Mouse (Mus musculus) lung, embryonic 14.5 days (tissue): ENCODE measurements around the gene Tmem94. TPM values are rescaled to one million over a fixed set of nuclear protein-coding genes. Genes with fewer than 3 reads are reported as not detected.

ENCODE experiments used
- ATAC-seq: fragments of 200-750 bp; cut with Nextera tagmentation; 2 replicates; pipeline ENCODE4 v1.8.0; 2017; ENCODE audit warnings: mild to moderate bottlenecking, moderate TSS enrichment, moderate library complexity; ENCODE audit not compliant: insufficient read depth
- DNase-seq: peaks from one replicate; pipeline ENCODE4 v3.0.0-alpha.2; 2015
- H3K27ac ChIP-seq: fragments of 300-500 bp; sonication (generic); 2 replicates; pipeline ENCODE4 v1.5.1; 2014; ENCODE audit warnings: low read depth, mild to moderate bottlenecking, moderate library complexity
- H3K27me3 ChIP-seq: fragments of 300-500 bp; sonication (generic); 2 replicates; pipeline ENCODE4 v1.6.1; 2014; ENCODE audit warnings: low read length, control low read depth; ENCODE audit not compliant: insufficient read depth
- H3K36me3 ChIP-seq: fragments of 300-500 bp; sonication (generic); 2 replicates; pipeline ENCODE4 v1.6.1; 2014; ENCODE audit warnings: control low read depth; ENCODE audit not compliant: insufficient read depth
- H3K4me1 ChIP-seq: fragments of 300-500 bp; sonication (generic); 2 replicates; pipeline ENCODE4 v1.6.1; 2014; ENCODE audit warnings: antibody characterized with exemption, control low read depth; ENCODE audit not compliant: insufficient read depth
- H3K4me2 ChIP-seq: fragments of 300-500 bp; sonication (generic); 2 replicates; pipeline ENCODE4 v1.6.1; 2014; ENCODE audit warnings: mild to moderate bottlenecking
- H3K4me3 ChIP-seq: fragments of 300-500 bp; sonication (generic); 2 replicates; pipeline ENCODE4 v1.5.1; 2014; ENCODE audit warnings: low read depth, low read length
- H3K9ac ChIP-seq: fragments of 300-500 bp; sonication (generic); 2 replicates; pipeline ENCODE4 v1.6.1; 2014
- H3K9me3 ChIP-seq: fragments of 300-500 bp; sonication (generic); 2 replicates; pipeline ENCODE4 v1.6.1; 2016; ENCODE audit warnings: low read depth, low read length, control low read depth
- CTCF ChIP-seq: IDR thresholded peaks from 2 replicates; pipeline ENCODE4 v1.5.1; 2016; ENCODE audit warnings: antibody characterized with exemption, low read depth
- WGBS: fragments of 180-500 bp; shearing (Covaris S2); extraction: QIAGEN DNeasy Blood & Tissue Kit; methylation state at CpG from one replicate; pipeline ENCODE4 v1.1.7; 2014; 5-methylcytosine and 5-hydroxymethylcytosine counted together
- polyA plus RNA-seq: library from polyadenylated mRNA; unstranded; fragments of >200 nt; fragmentation: Nextera tagmentation; extraction: Ambion mirVana; gene quantifications from 2 replicates; pipeline ENCODE4 v1.2.1, GENCODE M21; 2014

The Tmem94 gene
- polyA plus RNA-seq, 1 experiment from 2014 or later = 20.9 TPM

GRCm38 (mm10) chr11:115777487-115778335 lies 12.5 kb downstream of the Tmem94 start:
- Histone ChIP-seq H3K4me3 (no peak overlapping the region), H3K27ac (no peak overlapping the region; the same call in 1 of the 2 replicates), H3K27me3 (no peaks in the 10 kb centered on the region), H3K4me2 (no peak overlapping the region), H3K36me3 (0 out of 2 replicates have a peak, but pooled peaks cover 4% of the 10 kb centered on the region), H3K9ac (no peak overlapping the region), H3K9me3 (no peaks in the 10 kb centered on the region), H3K4me1 (peaks cover 20% of the 10 kb centered on the region)
- no peak for TF ChIP-seq CTCF
- no peak for DNase-seq
- 79% methylated on average over 17 of the region's 17 CpGs for WGBS
- no peak for ATAC-seq

DNA sequence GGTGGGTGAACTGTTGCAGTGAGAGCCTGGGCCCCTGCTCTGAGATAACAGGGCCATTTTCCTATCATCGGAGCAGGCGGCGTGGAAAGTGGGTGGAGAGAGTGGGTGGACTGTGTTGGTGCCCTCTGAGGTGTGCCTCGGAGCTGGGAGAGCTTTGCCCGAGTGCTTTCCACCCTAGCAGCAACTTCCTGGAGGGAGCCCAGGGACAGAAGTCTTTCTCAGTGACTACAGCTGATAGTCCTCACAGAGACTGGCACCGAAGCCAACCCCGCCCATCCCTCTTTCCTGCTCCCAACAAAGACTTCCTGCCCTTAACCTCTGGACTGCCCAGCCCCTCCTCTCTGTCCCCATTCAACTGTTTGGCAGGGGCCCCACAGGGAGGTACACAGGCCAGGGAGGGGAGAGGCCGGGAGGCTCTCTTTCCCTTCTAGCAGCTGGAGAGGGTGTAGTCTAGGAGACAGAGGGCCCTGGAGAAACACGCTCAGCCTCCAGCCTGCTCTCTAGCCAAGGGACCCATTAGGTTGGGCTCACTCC lies 13.9 kb downstream of the Tmem94 start:
- Histone ChIP-seq H3K4me3 (0 out of 2 replicates have a peak overlapping the region, but pooled peaks have one; percentile 13), H3K27ac (peak overlapping the region; percentile 67), H3K4me1 (peaks cover 20% of the 10 kb centered on the region), H3K27me3 (no peaks in the 10 kb centered on the region), H3K9me3 (no peaks in the 10 kb centered on the region), H3K4me2 (peak overlapping the region; percentile 10), H3K9ac (peak overlapping the region; percentile 19), H3K36me3 (0 out of 2 replicates have a peak, but pooled peaks cover 4% of the 10 kb centered on the region)
- ATAC-seq (peak; percentile 94), DNase-seq (peak; percentile 87)
- TF ChIP-seq CTCF = no peak
- WGBS = 9% methylated on average over 8 of the region's 9 CpGs

DNA sequence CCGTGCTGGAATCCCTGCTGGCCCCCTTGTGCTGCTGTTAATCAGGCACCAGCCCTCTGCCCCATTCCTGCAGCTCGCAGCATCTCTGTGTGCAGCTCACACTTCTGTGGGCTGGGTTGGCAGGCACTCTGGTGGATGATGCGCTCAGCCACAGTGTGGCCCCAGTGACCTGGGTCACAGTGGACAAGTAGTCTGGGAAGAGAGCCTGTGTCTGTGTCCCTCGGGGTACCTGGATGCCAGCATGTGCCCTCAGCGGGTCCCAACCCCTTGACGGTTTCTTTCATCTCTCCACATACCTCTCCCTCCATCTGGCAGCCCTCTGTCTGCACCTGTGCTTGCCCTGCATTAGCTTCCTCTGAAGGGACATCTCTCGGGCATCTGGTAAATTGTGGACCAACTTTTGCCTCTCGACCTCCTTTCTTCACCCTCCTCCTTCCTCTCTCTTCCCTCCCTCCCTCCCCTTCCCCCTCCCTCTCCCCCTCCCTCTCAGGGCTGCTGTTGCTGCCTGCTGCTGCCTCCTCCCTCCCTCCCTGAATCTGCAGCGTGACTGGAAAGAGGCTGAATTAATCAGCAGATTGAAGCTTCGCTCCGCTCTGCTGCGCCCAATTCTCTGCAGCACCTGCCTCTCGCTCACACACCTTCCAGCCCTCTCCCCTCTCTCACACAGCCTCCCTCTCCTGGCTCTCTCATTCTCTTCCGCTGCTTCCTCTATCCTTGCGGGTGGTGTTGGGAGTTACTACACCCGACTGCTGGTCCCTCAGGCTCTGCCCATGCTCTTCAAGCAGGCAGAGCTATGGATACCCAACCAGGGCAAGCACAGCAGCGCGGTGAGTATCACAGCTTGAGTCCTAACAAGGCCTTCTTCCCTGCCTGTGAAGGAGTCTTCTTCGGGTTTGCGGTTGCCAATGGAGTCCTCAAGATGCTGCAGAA lies 15.2 kb downstream of the Tmem94 start:
- no peak for DNase-seq
- WGBS = 31% methylated on average over 20 of the region's 20 CpGs
- no peak for ATAC-seq
- H3K4me1 ChIP-seq = peaks cover 20% of the 10 kb centered on the region
- peaks cover 4% of the 10 kb centered on the region; the same call in 1 of the 2 replicates for H3K36me3 ChIP-seq
- no peak for TF ChIP-seq CTCF
- H3K27me3 ChIP-seq = no peaks in the 10 kb centered on the region
- H3K27ac ChIP-seq = peak overlapping the region; percentile 67; the same call in 1 of the 2 replicates
- no peak overlapping the region for H3K9ac ChIP-seq
- H3K4me2 ChIP-seq = no peak overlapping the region
- no peak overlapping the region for H3K4me3 ChIP-seq
- H3K9me3 ChIP-seq = no peaks in the 10 kb centered on the region

GRCm38 (mm10) chr11:115786473-115786872 lies 21.2 kb downstream of the Tmem94 start:
- no peak for TF ChIP-seq CTCF
- ATAC-seq = no peak
- DNase-seq = no peak
- Histone ChIP-seq H3K4me2 (no peak overlapping the region), H3K36me3 (peaks cover 50% of the 10 kb centered on the region), H3K9me3 (no peaks in the 10 kb centered on the region), H3K4me3 (no peak overlapping the region), H3K27me3 (no peaks in the 10 kb centered on the region), H3K27ac (no peak overlapping the region), H3K9ac (no peak overlapping the region), H3K4me1 (no peaks in the 10 kb centered on the region)
- WGBS = 63% methylated on average over 6 of the region's 6 CpGs

GRCm38 (mm10) chr11:115789787-115790186 lies 24.6 kb downstream of the Tmem94 start:
- no peak overlapping the region for H3K4me2 ChIP-seq
- H3K27ac ChIP-seq = no peak overlapping the region
- H3K4me1 ChIP-seq = no peaks in the 10 kb centered on the region
- no peaks in the 10 kb centered on the region for H3K27me3 ChIP-seq
- WGBS = 95% methylated on average over 7 of the region's 7 CpGs
- no peaks in the 10 kb centered on the region for H3K9me3 ChIP-seq
- no peak for TF ChIP-seq CTCF
- H3K4me3 ChIP-seq = no peak overlapping the region
- H3K9ac ChIP-seq = no peak overlapping the region
- peaks cover 79% of the 10 kb centered on the region for H3K36me3 ChIP-seq
- ATAC-seq (no peak), DNase-seq (no peak)

DNA sequence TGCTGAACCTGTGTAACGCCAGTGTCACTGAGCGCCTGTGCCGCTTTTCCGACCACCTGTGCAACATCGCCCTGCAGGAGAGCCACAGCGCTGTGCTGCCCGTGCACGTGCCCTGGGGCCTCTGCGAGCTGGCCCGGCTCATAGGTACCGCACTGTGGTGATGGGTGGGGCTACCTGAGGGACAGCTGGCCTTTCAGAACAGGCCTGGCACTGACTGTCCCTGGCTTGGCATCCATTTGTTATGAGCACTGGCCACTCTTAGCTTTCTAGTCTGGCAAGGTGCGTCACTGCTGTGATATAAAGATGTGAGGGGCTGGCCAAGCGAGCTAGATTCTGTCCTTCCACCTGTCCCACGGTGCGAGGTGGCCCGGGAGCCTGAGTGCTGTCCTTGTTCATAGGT lies 26.7 kb downstream of the Tmem94 start:
- no peaks in the 10 kb centered on the region for H3K4me1 ChIP-seq
- no peaks in the 10 kb centered on the region for H3K9me3 ChIP-seq
- ATAC-seq (no peak), DNase-seq (no peak)
- H3K27ac ChIP-seq = no peak overlapping the region
- no peak overlapping the region for H3K9ac ChIP-seq
- TF ChIP-seq CTCF = no peak
- peaks cover 92% of the 10 kb centered on the region for H3K36me3 ChIP-seq
- no peak overlapping the region for H3K4me3 ChIP-seq
- 91% methylated on average over 16 of the region's 16 CpGs for WGBS
- H3K27me3 ChIP-seq = no peaks in the 10 kb centered on the region
- H3K4me2 ChIP-seq = no peak overlapping the region
